Mouse (Mus musculus) adrenal gland (tissue): ENCODE data around the gene Itgb2.

Source experiments
- intact Hi-C: fragments of 180-260 bp; cut with DNase I; formaldehyde crosslinking; loops from one replicate; pipeline ENCODE4 v1.15.1; 2025

The Itgb2 gene

GRCm38 (mm10) chr10:77515385-77516348 is 14.4 kb upstream of the Itgb2 start, which contains the start of gene Fam207a:
TSS of gene Fam207a (minus strand) at chr10:77515785.
- intact Hi-C loops, result loop anchor here (2.0 kb wide), 1 partner anchor 51 kb away; no protein-coding TSS in a partner anchor

GRCm38 (mm10) chr10:77516379-77516951 is 13.6 kb upstream of the Itgb2 start:
- intact Hi-C loops, result loop anchor here (2.0 kb wide), 1 partner anchor 50 kb away; no protein-coding TSS in a partner anchor

DNA sequence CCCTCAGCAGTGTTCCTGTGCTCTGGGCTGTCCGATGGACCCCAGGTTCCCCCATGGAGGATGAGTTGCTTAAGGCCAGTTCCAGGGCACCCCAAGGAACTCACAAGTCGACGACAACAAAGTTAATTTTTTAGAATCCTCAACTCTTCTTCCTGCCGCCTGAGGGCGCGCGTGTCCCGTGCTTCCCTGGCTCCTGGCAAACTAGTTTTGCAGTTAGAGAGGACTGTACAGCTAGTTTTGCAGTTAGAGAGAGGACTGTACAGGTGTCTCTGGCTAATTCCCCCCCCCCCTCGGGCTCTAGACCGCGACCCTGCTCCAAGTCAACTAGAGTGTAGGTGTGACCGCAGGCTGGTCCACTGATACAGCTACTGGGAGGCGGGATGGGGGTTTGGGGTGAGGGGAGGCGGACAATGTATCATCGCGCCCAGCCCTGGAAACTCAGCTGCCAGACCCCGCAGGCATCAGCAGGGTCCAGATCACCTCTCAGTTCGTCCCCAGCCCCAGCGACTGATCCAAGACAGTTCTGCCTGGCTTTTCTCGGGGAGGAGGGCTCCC is 12.9 kb upstream of the Itgb2 start:
- intact Hi-C loops, result loop anchor here (2.0 kb wide), 1 partner anchor 50 kb away; no protein-coding TSS in a partner anchor

GRCm38 (mm10) chr10:77517801-77518200 is 12.3 kb upstream of the Itgb2 start:
- intact Hi-C loops, result loop anchor here (2.0 kb wide), 1 partner anchor 49 kb away; no protein-coding TSS in a partner anchor

DNA sequence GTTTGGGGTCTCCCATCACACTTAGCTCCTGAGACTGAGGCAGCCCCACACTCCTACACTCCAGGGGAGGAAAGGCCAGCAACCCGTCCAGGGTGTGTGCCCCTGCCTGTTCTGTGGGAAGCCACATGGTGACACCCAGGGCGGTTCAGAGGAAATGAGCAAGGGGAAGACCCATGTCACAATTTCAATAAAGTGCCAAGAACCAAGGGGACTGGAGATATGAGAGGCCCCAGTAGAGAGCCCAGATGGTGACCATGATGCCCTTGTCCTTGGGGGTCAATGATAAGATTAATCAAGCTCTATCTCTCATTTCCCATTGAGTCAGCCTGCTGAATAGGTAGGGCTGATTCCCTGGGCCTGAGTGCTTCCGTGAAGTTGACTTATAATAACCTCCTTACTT is 10.9 kb upstream of the Itgb2 start:
- intact Hi-C loops, result no loop called here

DNA sequence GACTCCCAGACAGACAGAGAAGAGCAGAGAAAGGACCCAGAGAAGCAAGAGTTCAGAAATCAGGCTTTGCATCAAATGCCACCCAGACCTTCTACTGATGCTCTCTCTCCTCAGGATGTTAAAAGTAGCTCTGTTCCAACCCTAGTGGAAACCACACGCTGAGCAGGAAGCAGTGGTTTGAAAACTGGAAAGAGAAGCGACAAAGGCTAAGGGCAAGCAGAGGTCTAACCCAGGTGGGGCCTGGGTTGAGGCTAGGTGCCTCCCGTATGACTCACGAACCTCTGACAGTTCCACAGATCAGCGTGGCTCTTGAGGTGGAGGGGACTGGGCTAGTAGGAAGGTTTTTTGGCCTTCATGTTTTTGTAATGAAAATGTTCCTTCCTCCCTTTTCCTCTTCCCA is 9.6 kb upstream of the Itgb2 start:
- intact Hi-C loops, result no loop called here

- intact Hi-C loops, result no loop called here
Measured at GRCm38 (mm10) chr10:77522021-77522731, 7.9 kb upstream of the Itgb2 start.

DNA sequence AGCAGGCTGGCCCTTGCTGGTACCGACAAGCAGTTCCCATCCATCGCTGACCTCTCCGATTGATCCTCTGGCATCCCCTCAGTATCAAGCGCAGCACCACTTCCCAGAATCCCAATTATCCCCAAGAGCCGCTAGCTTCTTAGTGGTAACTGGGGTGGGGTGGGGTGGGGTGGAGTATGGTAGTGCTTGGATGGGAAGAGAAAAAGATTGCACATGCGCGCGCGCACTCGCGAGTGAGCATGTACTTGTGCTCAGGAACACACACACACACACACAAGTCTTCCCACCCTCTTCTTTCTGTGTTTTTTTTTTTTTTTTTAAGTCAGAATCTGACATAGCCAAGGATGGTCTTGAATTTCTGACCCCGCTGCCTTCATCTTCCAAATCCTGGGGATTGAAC is 7.3 kb upstream of the Itgb2 start:
- intact Hi-C loops, result no loop called here

DNA sequence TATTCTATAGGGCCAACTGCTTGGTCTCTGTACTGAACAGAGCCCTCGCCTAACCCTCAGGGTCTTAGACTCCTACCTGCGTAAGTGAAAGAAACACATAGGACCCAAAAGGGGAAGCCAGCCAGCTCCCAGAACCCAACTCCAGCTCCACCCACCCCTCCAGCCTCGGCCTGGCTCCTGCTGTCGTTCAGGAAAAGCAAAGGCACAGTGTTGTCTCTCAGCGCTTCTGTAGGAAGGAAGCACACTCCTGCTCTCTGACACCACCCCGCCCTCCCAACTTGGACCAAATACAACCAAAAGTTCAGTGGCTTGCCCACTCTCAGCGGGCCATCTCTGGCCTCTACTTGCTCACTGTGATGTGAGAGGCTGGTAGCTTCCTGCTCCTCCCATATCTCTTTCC is 6.7 kb upstream of the Itgb2 start:
- intact Hi-C loops, result no loop called here

DNA sequence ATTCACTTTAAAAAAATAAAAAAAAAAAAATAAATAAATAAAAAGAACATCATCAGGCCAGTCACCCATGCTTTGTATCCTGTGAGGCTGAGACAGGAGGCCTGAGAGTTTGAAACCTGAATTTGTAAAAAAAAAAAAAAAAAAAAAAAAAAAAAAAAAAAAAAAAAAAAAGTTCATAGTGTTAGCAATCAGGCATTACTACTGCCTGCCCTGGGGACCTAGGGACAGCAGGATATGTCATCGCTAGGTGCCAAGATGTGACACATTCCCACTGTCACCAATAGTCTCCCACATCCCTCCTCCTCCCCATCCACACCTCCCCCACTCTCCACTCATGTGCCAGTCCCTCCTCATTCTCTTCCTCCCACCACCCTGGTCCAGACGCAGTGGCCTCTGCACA is 3.6 kb upstream of the Itgb2 start:
- intact Hi-C loops, result no loop called here

- intact Hi-C loops, result no loop called here
Measured at GRCm38 (mm10) chr10:77528634-77529033, 1.4 kb upstream of the Itgb2 start.

GRCm38 (mm10) chr10:77531026-77532019 is 1.3 kb downstream of the Itgb2 start:
- intact Hi-C loops, result no loop called here

DNA sequence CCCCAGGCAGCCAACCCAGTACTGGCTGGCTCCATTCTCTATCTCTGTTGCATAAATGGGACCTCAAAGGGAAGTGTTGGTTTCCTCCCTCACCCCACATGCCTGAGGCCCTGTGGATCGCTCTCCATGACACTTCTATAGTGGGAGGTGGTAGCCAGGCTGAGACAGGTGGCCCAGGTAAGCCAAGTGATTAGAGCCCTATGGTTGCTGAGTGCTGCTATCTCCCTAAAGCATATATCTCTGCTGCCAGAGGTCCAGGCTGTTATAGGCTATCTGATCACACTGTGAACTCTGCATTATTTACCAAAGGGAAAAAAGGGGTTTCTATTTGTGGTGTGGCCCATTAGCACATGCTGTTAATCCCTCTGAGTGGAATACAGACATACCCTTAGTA is 2.0 kb downstream of the Itgb2 start:
- intact Hi-C loops, result no loop called here

- intact Hi-C loops, result no loop called here
Measured at GRCm38 (mm10) chr10:77536727-77537126, 6.7 kb downstream of the Itgb2 start.

GRCm38 (mm10) chr10:77537215-77538209 is 7.5 kb downstream of the Itgb2 start:
- intact Hi-C loops, result no loop called here

DNA sequence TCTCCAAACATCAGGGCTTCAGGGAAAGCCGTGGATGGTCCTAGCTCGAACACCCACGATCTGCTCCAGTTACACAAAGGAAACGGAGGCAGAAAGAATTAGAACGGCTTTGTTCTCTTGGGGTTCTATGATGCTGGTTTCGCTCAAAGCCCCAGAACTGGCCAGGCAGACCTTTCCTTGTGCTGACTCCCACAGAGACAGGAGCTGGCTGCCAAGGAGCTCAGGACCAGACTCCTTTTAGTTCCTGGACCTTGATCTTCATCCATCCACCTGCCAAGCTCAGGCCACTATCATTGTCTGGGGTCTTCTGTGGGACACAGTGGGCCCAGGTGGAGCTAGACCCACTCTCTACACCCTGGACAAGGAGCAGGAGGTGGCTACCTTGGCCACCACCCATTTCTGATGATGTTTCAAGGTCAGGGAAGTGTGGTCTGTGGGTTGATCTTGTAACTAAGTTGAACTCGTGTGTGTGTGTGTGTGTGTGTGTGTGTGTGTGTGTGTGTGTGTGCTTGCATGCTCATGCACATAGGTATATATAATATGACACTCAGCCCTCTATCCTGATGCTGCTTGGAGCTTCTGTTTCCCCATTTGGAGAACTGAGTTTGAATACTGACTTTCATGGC is 9.4 kb downstream of the Itgb2 start:
- intact Hi-C loops, result no loop called here

DNA sequence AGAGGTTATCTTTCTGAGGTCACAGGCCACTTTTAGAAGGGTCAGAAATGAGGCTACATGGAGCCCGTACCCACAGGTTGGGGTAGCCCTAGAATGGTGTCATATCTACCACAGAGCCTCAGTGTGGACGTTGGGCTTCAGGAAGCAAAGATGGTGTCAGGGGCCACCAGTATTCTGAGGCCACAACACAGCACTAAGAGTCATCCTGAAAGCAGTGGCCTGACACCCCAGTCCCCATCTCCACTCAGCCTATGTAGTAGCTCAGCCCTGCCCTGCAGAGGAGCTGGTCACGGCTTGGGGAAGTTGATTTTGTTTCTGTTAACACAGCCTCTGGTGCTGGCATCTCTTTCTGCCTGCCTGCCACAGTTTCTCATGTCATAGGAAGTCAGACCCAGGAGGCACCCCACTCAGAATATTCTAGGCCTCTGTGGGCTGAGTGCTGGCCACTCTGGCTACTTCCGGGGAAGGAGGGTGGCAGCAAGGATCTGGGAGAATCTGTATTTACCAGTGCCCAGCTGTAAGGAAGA is 10.6 kb downstream of the Itgb2 start:
- intact Hi-C loops, result no loop called here
